Mouse (Mus musculus): ENCODE measurements around the gene Mroh7. TPM values are rescaled to one million over a fixed set of nuclear protein-coding genes. Genes with fewer than 3 reads are reported as not detected.
"Not testable (repeated sequence)": the region's sequence is repeated elsewhere in the genome, so short reads cannot be mapped to it uniquely, and the experiment has no call there.

The Mroh7 gene
- polyA plus RNA-seq (2015; fragmentation: Nextera tagmentation; extraction: Ambion mirVana) = 0.14 TPM in 1 of 2 replicates, not detected in the other

DNA sequence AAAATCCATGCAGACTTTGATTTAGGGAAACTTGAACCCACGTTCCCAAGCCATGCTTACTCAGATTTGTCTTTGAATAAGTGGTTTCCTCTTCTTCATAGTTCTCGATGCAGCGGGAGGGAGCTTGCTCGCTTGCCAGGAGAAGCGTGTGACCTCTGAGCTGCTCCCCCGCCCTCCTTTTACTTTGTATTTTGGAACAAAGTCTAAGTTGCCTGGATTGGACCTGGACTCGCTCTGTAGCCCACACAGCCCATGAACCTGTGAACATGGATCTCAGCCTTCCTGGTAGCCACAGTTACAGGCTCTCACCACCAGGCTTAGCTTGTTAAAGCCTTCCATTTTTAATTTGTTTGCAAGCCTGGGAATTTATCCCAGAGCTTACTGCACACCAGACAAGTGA lies at the start of gene Mroh7:
Gene Mroh7, minus strand, starts transcription at position 112 of the 400 bp plus-strand sequence.
- ATAC-seq (ENCODE audit: insufficient read depth, low FRiP score) = no peak
- Histone ChIP-seq H3K4me1 (ENCODE audit: control insufficient read depth, insufficient read depth, low read length) (no peaks in the 10 kb centered on the region), H3K36me3 (ENCODE audit: control insufficient read depth, insufficient read depth, low read length) (no peaks in the 10 kb centered on the region), H3K4me3 (replicated peaks; ENCODE audit: low read length) (no peak within 1 kb of the TSS), H3K9ac (ENCODE audit: low read length) (no peak within 1 kb of the TSS), H3K9me3 (replicated peaks; ENCODE audit: control insufficient read depth, low read length) (no peaks in the 10 kb centered on the region), H3K27me3 (ENCODE audit: control insufficient read depth, insufficient read depth, low read length) (no peaks in the 10 kb centered on the region), H3K4me2 (ENCODE audit: low read depth, low read length) (no peak within 1 kb of the TSS), H3K27ac (ENCODE audit: low read length) (no peak within 1 kb of the TSS)
- 67% methylated on average over 7 of the region's 7 CpGs for WGBS

DNA sequence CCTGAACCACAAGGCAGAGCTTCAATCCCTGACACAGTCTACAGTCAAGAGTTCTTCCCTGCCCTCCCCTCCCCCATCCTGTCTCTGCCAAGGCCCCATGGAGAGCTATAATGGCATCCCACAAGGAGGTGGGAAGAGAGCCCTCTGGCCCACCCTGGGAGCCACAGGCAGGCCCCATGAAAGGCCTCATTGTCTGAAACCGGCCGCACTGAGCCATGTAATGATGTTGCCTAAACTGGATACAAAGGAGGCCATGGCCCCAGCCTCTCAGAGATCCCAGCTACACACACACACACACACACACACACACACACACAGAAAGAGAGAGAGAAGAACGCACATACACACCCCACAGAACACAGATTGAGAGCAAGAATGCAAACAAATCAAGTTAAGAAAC lies 49.3 kb upstream of the Mroh7 start:
- Histone ChIP-seq H3K9me3 (replicated peaks; ENCODE audit: control insufficient read depth, low read length) (no peaks in the 10 kb centered on the region), H3K4me2 (ENCODE audit: low read depth, low read length) (no peak overlapping the region), H3K4me1 (ENCODE audit: control insufficient read depth, insufficient read depth, low read length) (peaks cover 13% of the 10 kb centered on the region), H3K27ac (ENCODE audit: low read length) (no peak overlapping the region), H3K4me3 (replicated peaks; ENCODE audit: low read length) (no peak overlapping the region), H3K27me3 (ENCODE audit: control insufficient read depth, insufficient read depth, low read length) (no peaks in the 10 kb centered on the region), H3K36me3 (ENCODE audit: control insufficient read depth, insufficient read depth, low read length) (no peaks in the 10 kb centered on the region), H3K9ac (ENCODE audit: low read length) (no peak overlapping the region)
- WGBS = 46% methylated on average over 3 of the region's 3 CpGs
- no peak for ATAC-seq (ENCODE audit: insufficient read depth, low FRiP score)

DNA sequence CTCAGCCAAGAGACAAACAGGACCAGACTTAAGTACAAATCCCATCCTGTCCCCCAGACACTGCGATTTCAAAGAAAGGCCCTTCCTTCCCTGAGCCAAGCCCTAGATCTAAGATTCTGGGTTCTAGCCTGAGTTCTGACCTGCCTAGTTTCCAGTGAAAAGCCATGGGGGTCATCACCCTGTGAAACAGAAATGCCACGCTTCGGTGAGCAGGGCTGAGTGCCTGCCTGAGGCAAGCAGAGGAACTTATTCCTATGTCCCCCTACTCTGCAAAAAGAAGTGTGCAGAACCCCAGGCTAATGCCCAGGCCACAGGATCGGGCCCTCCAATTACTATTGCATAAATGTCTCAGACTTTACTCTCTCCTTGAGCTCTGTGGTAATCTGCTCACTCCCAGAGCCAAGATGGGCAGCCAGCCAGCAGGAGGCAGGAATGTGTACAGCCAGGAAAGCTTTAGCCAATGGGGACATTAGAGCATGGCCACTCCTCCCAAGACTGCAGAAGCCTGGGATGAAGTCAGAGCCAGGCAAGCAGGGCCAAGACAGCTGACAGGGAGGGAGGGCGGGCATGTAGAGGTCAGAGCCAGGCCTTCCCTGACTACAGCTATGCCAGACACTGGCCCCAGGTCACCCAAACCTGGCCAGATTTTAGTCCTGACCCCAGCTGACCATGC lies 47.5 kb upstream of the Mroh7 start:
- no peak overlapping the region for H3K4me3 ChIP-seq (replicated peaks; ENCODE audit: low read length)
- H3K9ac ChIP-seq (ENCODE audit: low read length) = peak overlapping the region; percentile 48; the same call in 1 of the 2 replicates
- H3K36me3 ChIP-seq (ENCODE audit: control insufficient read depth, insufficient read depth, low read length) = no peaks in the 10 kb centered on the region
- peak overlapping the region; percentile 76 for H3K27ac ChIP-seq (ENCODE audit: low read length)
- no peaks in the 10 kb centered on the region for H3K27me3 ChIP-seq (ENCODE audit: control insufficient read depth, insufficient read depth, low read length)
- H3K4me1 ChIP-seq (ENCODE audit: control insufficient read depth, insufficient read depth, low read length) = peaks cover 13% of the 10 kb centered on the region
- no peaks in the 10 kb centered on the region for H3K9me3 ChIP-seq (replicated peaks; ENCODE audit: control insufficient read depth, low read length)
- WGBS = 42% methylated on average over 5 of the region's 5 CpGs
- H3K4me2 ChIP-seq (ENCODE audit: low read depth, low read length) = no peak overlapping the region
- ATAC-seq (ENCODE audit: insufficient read depth, low FRiP score) = peak; percentile 97

DNA sequence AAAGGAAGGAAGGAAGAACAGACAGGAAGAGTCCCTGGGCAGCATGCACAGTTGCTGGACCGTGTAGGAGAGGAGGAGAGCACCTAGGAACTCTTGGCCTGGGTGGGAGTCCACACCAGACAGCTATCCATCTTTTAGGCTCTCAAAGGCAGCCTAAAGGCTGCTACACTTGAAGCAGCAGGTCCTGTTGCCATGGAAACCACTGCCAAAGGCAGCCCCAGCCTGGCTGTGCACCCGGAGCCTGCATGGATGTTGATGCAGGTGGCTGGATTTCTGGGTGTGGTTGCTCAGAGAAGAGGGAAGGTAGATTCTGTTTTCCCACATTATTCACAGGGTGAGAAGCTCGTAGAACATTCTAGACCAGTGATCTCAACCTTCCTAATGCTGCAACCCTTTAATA lies 46.3 kb upstream of the Mroh7 start:
- H3K9ac ChIP-seq (ENCODE audit: low read length) = no peak overlapping the region

DNA sequence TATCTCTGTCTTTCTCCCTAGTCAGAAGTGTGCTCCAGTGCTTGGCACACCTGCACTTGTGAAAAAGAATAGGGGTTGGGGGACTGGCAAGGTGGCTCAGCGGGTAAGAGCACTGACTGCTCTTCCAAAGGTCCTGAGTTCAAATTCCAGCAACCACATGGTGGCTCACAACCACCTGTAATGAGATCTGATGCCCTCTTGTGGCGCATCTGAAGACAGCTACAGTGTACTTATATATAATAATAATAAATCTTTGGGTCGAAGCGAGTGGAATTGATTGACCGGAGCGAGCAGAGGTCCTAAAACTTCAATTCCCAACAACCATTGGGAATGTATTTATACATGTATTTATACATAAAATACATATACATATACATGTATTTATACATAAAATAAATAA lies 45.0 kb upstream of the Mroh7 start:
- not testable (repeated sequence) for H3K36me3 ChIP-seq (ENCODE audit: control insufficient read depth, insufficient read depth, low read length); H3K4me3 ChIP-seq (replicated peaks; ENCODE audit: low read length); H3K4me2 ChIP-seq (ENCODE audit: low read depth, low read length); H3K27me3 ChIP-seq (ENCODE audit: control insufficient read depth, insufficient read depth, low read length); H3K27ac ChIP-seq (ENCODE audit: low read length); H3K9ac ChIP-seq (ENCODE audit: low read length); H3K9me3 ChIP-seq (replicated peaks; ENCODE audit: control insufficient read depth, low read length); ATAC-seq (ENCODE audit: insufficient read depth, low FRiP score)
- H3K4me1 ChIP-seq (ENCODE audit: control insufficient read depth, insufficient read depth, low read length) = peaks cover 13% of the 10 kb centered on the region
- WGBS = 85% methylated on average over 6 of the region's 6 CpGs

More for the DNA sequence above, 46.3 kb upstream of the Mroh7 start:
- H3K27me3 ChIP-seq (ENCODE audit: control insufficient read depth, insufficient read depth, low read length) = no peaks in the 10 kb centered on the region
- no peaks in the 10 kb centered on the region for H3K9me3 ChIP-seq (replicated peaks; ENCODE audit: control insufficient read depth, low read length)
- no peaks in the 10 kb centered on the region for H3K36me3 ChIP-seq (ENCODE audit: control insufficient read depth, insufficient read depth, low read length)
- H3K4me1 ChIP-seq (ENCODE audit: control insufficient read depth, insufficient read depth, low read length) = peaks cover 13% of the 10 kb centered on the region
- no peak for ATAC-seq (ENCODE audit: insufficient read depth, low FRiP score)
- no peak overlapping the region for H3K27ac ChIP-seq (ENCODE audit: low read length)
- no peak overlapping the region for H3K4me3 ChIP-seq (replicated peaks; ENCODE audit: low read length)
- WGBS = 27% methylated on average over 3 of the region's 3 CpGs
- H3K4me2 ChIP-seq (ENCODE audit: low read depth, low read length) = no peak overlapping the region

DNA sequence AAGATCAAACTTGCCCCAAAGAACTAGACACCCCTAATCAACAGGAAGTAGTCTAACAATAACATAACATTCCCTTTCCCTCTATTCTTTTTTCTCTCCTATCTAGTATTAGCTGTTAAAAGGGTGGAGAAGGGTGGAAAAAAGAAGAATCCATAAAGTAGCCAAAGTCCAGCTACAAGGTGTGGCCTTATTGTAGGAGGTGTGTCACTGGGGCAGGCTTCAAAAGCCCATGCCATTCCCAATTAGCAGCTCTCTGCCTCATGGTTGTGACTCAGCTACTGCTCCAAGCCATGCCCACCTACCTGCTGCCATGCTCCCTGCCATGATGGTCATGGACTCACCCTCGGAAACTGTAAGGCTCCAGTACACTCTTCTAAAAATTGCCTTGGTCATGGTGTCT lies 41.8 kb upstream of the Mroh7 start:
- Histone ChIP-seq H3K4me3 (replicated peaks; ENCODE audit: low read length) (no peak overlapping the region), H3K27ac (ENCODE audit: low read length) (no peak overlapping the region), H3K4me1 (ENCODE audit: control insufficient read depth, insufficient read depth, low read length) (no peaks in the 10 kb centered on the region), H3K9ac (ENCODE audit: low read length) (no peak overlapping the region), H3K27me3 (ENCODE audit: control insufficient read depth, insufficient read depth, low read length) (no peaks in the 10 kb centered on the region), H3K9me3 (replicated peaks; ENCODE audit: control insufficient read depth, low read length) (no peaks in the 10 kb centered on the region), H3K4me2 (ENCODE audit: low read depth, low read length) (no peak overlapping the region), H3K36me3 (ENCODE audit: control insufficient read depth, insufficient read depth, low read length) (no peaks in the 10 kb centered on the region)
- WGBS = 75% methylated on average over 1 of the region's 1 CpGs
- ATAC-seq (ENCODE audit: insufficient read depth, low FRiP score) = no peak

DNA sequence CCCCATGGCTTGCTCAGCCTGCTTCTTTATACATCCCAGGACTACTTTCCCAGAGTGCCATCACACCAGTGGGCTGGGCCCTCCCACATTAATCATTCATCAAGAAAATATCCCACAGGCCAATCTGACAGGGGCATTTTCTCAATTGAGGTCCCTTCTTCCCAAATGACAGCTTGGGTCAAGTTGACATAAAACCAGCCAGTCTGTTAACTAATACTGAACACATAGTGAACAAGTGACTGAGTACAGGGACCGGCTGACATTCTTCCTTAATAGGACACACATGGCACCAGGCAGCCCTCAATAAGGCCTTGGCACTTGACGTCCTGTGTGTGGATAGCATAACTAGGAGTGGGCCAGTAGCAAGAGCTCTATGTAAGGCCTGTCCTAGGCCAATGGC lies 38.6 kb upstream of the Mroh7 start:
- no peak overlapping the region for H3K4me2 ChIP-seq (ENCODE audit: low read depth, low read length)
- no peak overlapping the region for H3K9ac ChIP-seq (ENCODE audit: low read length)
- H3K4me3 ChIP-seq (replicated peaks; ENCODE audit: low read length) = no peak overlapping the region
- WGBS = 78% methylated on average over 2 of the region's 2 CpGs
- no peaks in the 10 kb centered on the region for H3K4me1 ChIP-seq (ENCODE audit: control insufficient read depth, insufficient read depth, low read length)
- no peak overlapping the region for H3K27ac ChIP-seq (ENCODE audit: low read length)
- H3K27me3 ChIP-seq (ENCODE audit: control insufficient read depth, insufficient read depth, low read length) = no peaks in the 10 kb centered on the region
- no peak for ATAC-seq (ENCODE audit: insufficient read depth, low FRiP score)
- H3K36me3 ChIP-seq (ENCODE audit: control insufficient read depth, insufficient read depth, low read length) = no peaks in the 10 kb centered on the region
- no peaks in the 10 kb centered on the region for H3K9me3 ChIP-seq (replicated peaks; ENCODE audit: control insufficient read depth, low read length)

DNA sequence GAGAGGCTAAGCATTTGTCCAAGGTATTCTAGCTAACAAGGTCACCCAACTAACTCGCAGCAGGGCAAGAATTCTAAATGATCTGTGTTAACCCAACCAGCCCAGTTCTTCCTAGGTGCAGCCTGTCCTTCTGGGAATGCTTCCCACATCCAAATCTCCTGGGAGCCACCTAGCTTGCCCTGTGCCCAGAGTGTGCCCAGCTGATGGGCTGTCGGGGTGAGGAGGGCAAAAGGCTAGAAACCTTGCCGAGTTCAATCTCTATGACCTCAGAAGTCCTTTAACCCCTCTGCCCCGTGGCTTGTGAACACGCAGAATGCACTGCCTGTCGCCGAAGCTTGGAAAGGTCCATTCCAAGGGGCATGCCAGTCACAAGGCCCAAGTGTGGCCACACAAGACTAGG lies 33.4 kb upstream of the Mroh7 start:
- H3K27me3 ChIP-seq (ENCODE audit: control insufficient read depth, insufficient read depth, low read length) = no peaks in the 10 kb centered on the region
- H3K36me3 ChIP-seq (ENCODE audit: control insufficient read depth, insufficient read depth, low read length) = 0 out of 2 replicates have a peak, but pooled peaks cover 3% of the 10 kb centered on the region
- no peaks in the 10 kb centered on the region for H3K9me3 ChIP-seq (replicated peaks; ENCODE audit: control insufficient read depth, low read length)
- H3K27ac ChIP-seq (ENCODE audit: low read length) = no peak overlapping the region
- no peak overlapping the region for H3K4me2 ChIP-seq (ENCODE audit: low read depth, low read length)
- no peak overlapping the region for H3K4me3 ChIP-seq (replicated peaks; ENCODE audit: low read length)
- 74% methylated on average over 7 of the region's 7 CpGs for WGBS
- no peak for ATAC-seq (ENCODE audit: insufficient read depth, low FRiP score)
- H3K9ac ChIP-seq (ENCODE audit: low read length) = no peak overlapping the region
- no peaks in the 10 kb centered on the region for H3K4me1 ChIP-seq (ENCODE audit: control insufficient read depth, insufficient read depth, low read length)

DNA sequence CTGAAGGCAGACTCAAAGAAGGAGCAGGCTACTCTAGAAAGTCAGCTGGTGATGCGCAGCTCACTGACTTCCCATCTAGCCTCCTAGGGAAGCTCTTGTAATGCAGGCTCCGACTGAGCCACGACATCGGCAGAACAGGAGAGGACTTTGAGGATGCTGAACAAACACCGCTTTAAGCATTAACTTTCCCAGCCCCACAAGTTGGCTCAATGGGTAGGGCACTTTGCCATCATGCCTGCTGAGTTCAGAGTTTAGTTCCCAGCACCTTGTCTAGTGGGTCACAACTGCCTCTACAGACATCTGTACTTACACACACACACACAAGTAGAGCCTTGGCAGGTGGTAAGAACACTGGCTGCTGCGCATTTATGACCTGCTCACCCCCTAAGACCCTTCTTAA lies 21.0 kb upstream of the Mroh7 start:
- Histone ChIP-seq H3K4me1 (ENCODE audit: control insufficient read depth, insufficient read depth, low read length) (peaks cover 5% of the 10 kb centered on the region; the same call in 1 of the 2 replicates), H3K9me3 (replicated peaks; ENCODE audit: control insufficient read depth, low read length) (no peaks in the 10 kb centered on the region), H3K27me3 (ENCODE audit: control insufficient read depth, insufficient read depth, low read length) (no peaks in the 10 kb centered on the region), H3K4me2 (ENCODE audit: low read depth, low read length) (no peak overlapping the region), H3K9ac (ENCODE audit: low read length) (no peak overlapping the region), H3K36me3 (ENCODE audit: control insufficient read depth, insufficient read depth, low read length) (0 out of 2 replicates have a peak, but pooled peaks cover 3% of the 10 kb centered on the region), H3K4me3 (replicated peaks; ENCODE audit: low read length) (no peak overlapping the region), H3K27ac (ENCODE audit: low read length) (no peak overlapping the region)
- ATAC-seq (ENCODE audit: insufficient read depth, low FRiP score) = no peak
- 92% methylated on average over 6 of the region's 6 CpGs for WGBS

Data from stomach, embryonic 16.5 days (tissue).